Mouse (Mus musculus): Measurements from ENCODE around the gene Pde11a. TPM values are rescaled to one million over a fixed set of nuclear protein-coding genes. Genes with fewer than 3 reads are reported as not detected.

Gene Pde11a
- polyA plus RNA-seq, 1 experiment from 2014 or later, result 0.59 TPM

GRCm38 (mm10) chr2:76058661-76059467 is 279.7 kb downstream of the Pde11a start:
- H3K27ac ChIP-seq (replicated peaks), result no peak overlapping the region; the same call in 1 of the 2 replicates
- H3K36me3 ChIP-seq, result no peaks in the 10 kb centered on the region
- H3K4me3 ChIP-seq, result no peak overlapping the region
- no peak for ATAC-seq (replicated peaks)
- H3K4me2 ChIP-seq (replicated peaks), result no peak overlapping the region
- WGBS, result 56% methylated on average over 13 of the region's 13 CpGs
- no peak overlapping the region for H3K9ac ChIP-seq (replicated peaks)
- H3K4me1 ChIP-seq, result no peaks in the 10 kb centered on the region
- no peaks in the 10 kb centered on the region for H3K9me3 ChIP-seq
- no peaks in the 10 kb centered on the region for H3K27me3 ChIP-seq

GRCm38 (mm10) chr2:76057555-76057954 is 281.0 kb downstream of the Pde11a start:
- H3K9me3 ChIP-seq, result no peaks in the 10 kb centered on the region
- H3K9ac ChIP-seq (replicated peaks), result no peak overlapping the region
- H3K4me1 ChIP-seq, result no peaks in the 10 kb centered on the region
- no peak for ATAC-seq (replicated peaks)
- 94% methylated on average over 7 of the region's 7 CpGs for WGBS
- no peaks in the 10 kb centered on the region for H3K36me3 ChIP-seq
- H3K4me2 ChIP-seq (replicated peaks), result no peak overlapping the region
- no peak overlapping the region for H3K4me3 ChIP-seq
- H3K27ac ChIP-seq (replicated peaks), result no peak overlapping the region
- H3K27me3 ChIP-seq, result no peaks in the 10 kb centered on the region

- H3K27me3 ChIP-seq, result no peaks in the 10 kb centered on the region
- H3K9me3 ChIP-seq, result no peaks in the 10 kb centered on the region
- H3K36me3 ChIP-seq, result no peaks in the 10 kb centered on the region
- H3K9ac ChIP-seq (replicated peaks), result no peak overlapping the region
- H3K4me3 ChIP-seq, result no peak overlapping the region
- H3K4me1 ChIP-seq, result no peaks in the 10 kb centered on the region
- WGBS, result 83% methylated on average over 14 of the region's 14 CpGs
- ATAC-seq (replicated peaks), result no peak
- H3K4me2 ChIP-seq (replicated peaks), result no peak overlapping the region
- no peak overlapping the region for H3K27ac ChIP-seq (replicated peaks)
These were observed 284.7 kb downstream of the Pde11a start for GRCm38 (mm10) chr2:76053748-76054331.

- Histone ChIP-seq H3K4me1 (no peaks in the 10 kb centered on the region), H3K27me3 (no peaks in the 10 kb centered on the region), H3K9ac (replicated peaks) (no peak overlapping the region), H3K27ac (replicated peaks) (no peak overlapping the region), H3K4me2 (replicated peaks) (no peak overlapping the region), H3K36me3 (no peaks in the 10 kb centered on the region), H3K9me3 (no peaks in the 10 kb centered on the region), H3K4me3 (no peak overlapping the region)
- 81% methylated on average over 1 of the region's 1 CpGs for WGBS
- ATAC-seq (replicated peaks), result no peak
These were observed 285.6 kb downstream of the Pde11a start for GRCm38 (mm10) chr2:76052897-76053505.

GRCm38 (mm10) chr2:76051385-76051784 is 287.2 kb downstream of the Pde11a start:
- Histone ChIP-seq H3K9ac (replicated peaks) (no peak overlapping the region), H3K4me2 (replicated peaks) (no peak overlapping the region), H3K4me1 (no peaks in the 10 kb centered on the region), H3K4me3 (no peak overlapping the region), H3K27me3 (no peaks in the 10 kb centered on the region), H3K36me3 (no peaks in the 10 kb centered on the region), H3K9me3 (no peaks in the 10 kb centered on the region), H3K27ac (replicated peaks) (0 out of 2 replicates have a peak overlapping the region, but pooled peaks have one; percentile 17)
- 82% methylated on average over 11 of the region's 11 CpGs for WGBS
- ATAC-seq (replicated peaks), result no peak

- WGBS, result 70% methylated on average over 4 of the region's 4 CpGs
- Histone ChIP-seq H3K4me2 (replicated peaks) (no peak overlapping the region), H3K27me3 (no peaks in the 10 kb centered on the region), H3K4me3 (no peak overlapping the region), H3K9ac (replicated peaks) (no peak overlapping the region), H3K36me3 (no peaks in the 10 kb centered on the region), H3K9me3 (no peaks in the 10 kb centered on the region), H3K4me1 (no peaks in the 10 kb centered on the region), H3K27ac (replicated peaks) (0 out of 2 replicates have a peak overlapping the region, but pooled peaks have one; percentile 17)
- ATAC-seq (replicated peaks), result no peak
These were observed 287.7 kb downstream of the Pde11a start for GRCm38 (mm10) chr2:76050911-76051310.

- Histone ChIP-seq H3K4me3 (no peak overlapping the region), H3K36me3 (no peaks in the 10 kb centered on the region), H3K9me3 (no peaks in the 10 kb centered on the region), H3K9ac (replicated peaks) (no peak overlapping the region), H3K27me3 (no peaks in the 10 kb centered on the region), H3K4me2 (replicated peaks) (no peak overlapping the region), H3K4me1 (no peaks in the 10 kb centered on the region), H3K27ac (replicated peaks) (no peak overlapping the region)
- ATAC-seq (replicated peaks), result no peak
- 74% methylated on average over 10 of the region's 10 CpGs for WGBS
These were observed 288.5 kb downstream of the Pde11a start for GRCm38 (mm10) chr2:76050092-76050491.

GRCm38 (mm10) chr2:76049529-76049928 is 289.0 kb downstream of the Pde11a start:
- no peak overlapping the region for H3K4me2 ChIP-seq (replicated peaks)
- H3K4me1 ChIP-seq, result no peaks in the 10 kb centered on the region
- no peak overlapping the region for H3K27ac ChIP-seq (replicated peaks)
- H3K4me3 ChIP-seq, result no peak overlapping the region
- WGBS, result 46% methylated on average over 8 of the region's 8 CpGs
- H3K36me3 ChIP-seq, result no peaks in the 10 kb centered on the region
- H3K9ac ChIP-seq (replicated peaks), result no peak overlapping the region
- no peaks in the 10 kb centered on the region for H3K27me3 ChIP-seq
- H3K9me3 ChIP-seq, result no peaks in the 10 kb centered on the region
- no peak for ATAC-seq (replicated peaks)

GRCm38 (mm10) chr2:76047740-76048139 is 290.8 kb downstream of the Pde11a start:
- H3K4me1 ChIP-seq, result no peaks in the 10 kb centered on the region
- WGBS, result 59% methylated on average over 12 of the region's 12 CpGs
- no peak overlapping the region for H3K4me2 ChIP-seq (replicated peaks)
- H3K9me3 ChIP-seq, result no peaks in the 10 kb centered on the region
- H3K4me3 ChIP-seq, result no peak overlapping the region
- H3K9ac ChIP-seq (replicated peaks), result no peak overlapping the region
- no peaks in the 10 kb centered on the region for H3K27me3 ChIP-seq
- no peaks in the 10 kb centered on the region for H3K36me3 ChIP-seq
- peak overlapping the region; percentile 30; the same call in 1 of the 2 replicates for H3K27ac ChIP-seq (replicated peaks)
- ATAC-seq (replicated peaks), result no peak

- no peak overlapping the region for H3K4me3 ChIP-seq
- no peaks in the 10 kb centered on the region for H3K4me1 ChIP-seq
- H3K9me3 ChIP-seq, result no peaks in the 10 kb centered on the region
- ATAC-seq (replicated peaks), result no peak
- H3K36me3 ChIP-seq, result no peaks in the 10 kb centered on the region
- no peaks in the 10 kb centered on the region for H3K27me3 ChIP-seq
- no peak overlapping the region for H3K27ac ChIP-seq (replicated peaks)
- H3K9ac ChIP-seq (replicated peaks), result no peak overlapping the region
- WGBS, result 87% methylated on average over 10 of the region's 10 CpGs
- no peak overlapping the region for H3K4me2 ChIP-seq (replicated peaks)
These were observed 296.4 kb downstream of the Pde11a start for GRCm38 (mm10) chr2:76042210-76042609.

GRCm38 (mm10) chr2:76040116-76040515 is 298.5 kb downstream of the Pde11a start:
- Histone ChIP-seq H3K4me1 (no peaks in the 10 kb centered on the region), H3K27ac (replicated peaks) (no peak overlapping the region), H3K27me3 (no peaks in the 10 kb centered on the region), H3K9me3 (no peaks in the 10 kb centered on the region), H3K4me2 (replicated peaks) (no peak overlapping the region), H3K36me3 (no peaks in the 10 kb centered on the region), H3K9ac (replicated peaks) (no peak overlapping the region), H3K4me3 (no peak overlapping the region)
- ATAC-seq (replicated peaks), result no peak
- 98% methylated on average over 7 of the region's 7 CpGs for WGBS

GRCm38 (mm10) chr2:76030080-76030479 is 308.5 kb downstream of the Pde11a start:
- 15% methylated on average over 8 of the region's 8 CpGs for WGBS
- Histone ChIP-seq H3K4me3 (no peak overlapping the region), H3K9ac (replicated peaks) (peak overlapping the region; percentile 14; the same call in 1 of the 2 replicates), H3K9me3 (no peaks in the 10 kb centered on the region), H3K4me2 (replicated peaks) (peak overlapping the region; percentile 34), H3K36me3 (no peaks in the 10 kb centered on the region), H3K4me1 (peaks cover 26% of the 10 kb centered on the region), H3K27me3 (no peaks in the 10 kb centered on the region), H3K27ac (replicated peaks) (peak overlapping the region; percentile 79)
- ATAC-seq (replicated peaks), result peak; percentile 77
